Mouse (Mus musculus): Measurements from ENCODE around the gene Arl6.

DNA sequence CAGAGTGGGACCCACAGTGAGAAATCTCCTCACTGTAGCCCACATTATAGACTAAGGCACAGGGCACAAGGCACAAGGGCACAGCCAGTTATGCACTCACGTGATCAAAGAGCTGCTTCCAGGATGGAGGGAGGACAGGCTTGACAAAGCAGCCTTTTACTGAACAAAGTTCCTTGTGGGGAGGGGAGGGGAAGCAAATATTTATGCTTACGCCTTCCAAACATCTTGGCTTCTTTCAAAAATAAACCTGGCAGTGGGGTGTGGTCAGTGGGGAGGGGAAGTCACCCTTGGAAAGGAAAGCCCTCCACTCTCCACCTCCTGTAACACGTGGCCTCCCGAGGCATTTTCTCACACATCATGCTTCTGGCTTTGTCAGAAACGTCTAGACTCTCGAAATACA lies 52.9 kb downstream of the Arl6 start:
- TF ChIP-seq GATA1 (IDR thresholded peaks at IDR 0.05; ENCODE audit: borderline replicate concordance, low read length), result no peak
- TF ChIP-seq CTCF (IDR thresholded peaks at IDR 0.05; ENCODE audit: low read depth, low read length), result no peak

All from G1E (cell line).